Mouse (Mus musculus): ENCODE results near the gene Ubap1. TPM values are rescaled to one million over a fixed set of nuclear protein-coding genes. Genes with fewer than 3 reads are reported as not detected.

The Ubap1 gene
- total RNA-seq, 4 experiments from 2014 or later, result 36.8 to 54.6 (median 42.7) TPM

DNA sequence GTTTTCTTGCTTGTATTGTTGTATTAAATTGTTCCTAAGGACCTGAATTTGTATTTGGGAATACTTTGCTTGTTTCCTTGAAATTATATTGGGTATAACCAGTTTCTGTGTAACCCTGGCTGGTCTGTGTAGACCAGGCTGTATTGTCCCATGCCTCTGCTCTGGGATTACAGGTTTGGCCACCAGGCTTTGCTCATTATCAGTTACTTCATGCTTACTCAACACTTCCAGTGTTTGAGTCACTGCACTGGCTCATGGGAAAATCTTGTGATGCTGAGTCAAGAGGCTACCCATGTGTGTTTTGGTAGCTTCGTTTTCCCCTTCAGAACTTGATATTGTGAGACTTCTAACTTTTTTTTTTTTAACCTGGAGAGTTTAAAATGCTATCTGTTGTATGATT, 4.5 kb downstream of the Ubap1 start:
- DNase-seq (ENCODE audit: low spot score in 2 of 2), result no peak

DNA sequence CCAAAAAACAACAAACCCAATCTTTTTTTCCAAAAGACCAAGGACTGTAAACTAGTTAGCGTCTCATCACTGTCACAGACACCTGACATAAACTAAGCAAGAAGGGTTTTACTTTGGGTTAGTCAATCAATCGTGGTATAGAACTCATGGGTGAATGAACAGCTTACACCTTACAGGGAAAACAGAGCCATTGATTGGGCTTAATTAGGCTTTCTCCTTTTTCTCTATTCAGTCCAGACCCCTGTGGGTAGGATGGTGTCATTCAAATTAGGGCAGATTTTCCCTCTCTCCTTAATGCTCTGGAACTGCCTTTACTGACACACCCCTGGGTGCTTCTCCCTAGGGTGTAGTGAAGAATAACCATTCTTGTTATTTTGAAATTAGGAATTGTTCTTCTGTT, 8.4 kb downstream of the Ubap1 start:
- no peak for DNase-seq (ENCODE audit: low spot score in 2 of 2)

DNA sequence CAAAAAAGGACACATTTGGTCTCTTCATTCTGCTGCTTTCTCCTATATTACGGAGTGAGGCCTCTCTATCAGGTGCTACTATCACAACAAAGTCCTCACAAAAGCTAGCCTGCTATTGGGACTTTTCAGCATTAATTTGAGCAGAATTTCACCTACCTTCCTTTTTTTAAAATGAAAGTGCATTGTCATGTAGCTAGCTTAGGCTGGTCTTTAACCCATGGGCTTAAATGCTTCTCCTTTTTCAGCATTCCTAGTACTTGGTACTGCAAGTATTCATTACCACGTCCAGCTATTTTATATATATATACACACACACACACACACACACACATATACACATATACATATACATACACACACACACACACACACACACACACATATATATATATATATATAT, 9.9 kb downstream of the Ubap1 start:
- no peak for DNase-seq (ENCODE audit: low spot score in 2 of 2)

DNA sequence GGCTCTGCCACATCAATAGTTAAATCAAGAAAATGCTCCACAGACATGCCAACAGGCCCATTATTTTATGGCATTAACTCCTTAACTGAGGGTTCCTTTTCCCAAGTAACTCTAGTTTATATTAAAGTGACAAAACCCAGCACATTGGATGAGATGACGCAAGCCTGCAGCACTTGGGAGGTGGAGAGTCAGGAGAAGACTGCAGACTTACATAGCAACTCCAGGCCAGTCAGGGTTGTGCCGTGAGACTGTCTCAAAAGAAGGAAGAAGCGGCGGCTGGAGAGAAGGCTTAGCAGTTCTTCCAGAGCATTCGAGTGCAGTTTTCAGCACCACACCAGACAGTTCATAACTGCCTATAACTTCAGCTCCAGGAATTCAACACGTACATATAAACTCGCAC, 10.6 kb downstream of the Ubap1 start:
- DNase-seq (ENCODE audit: low spot score in 2 of 2), result no peak

DNA sequence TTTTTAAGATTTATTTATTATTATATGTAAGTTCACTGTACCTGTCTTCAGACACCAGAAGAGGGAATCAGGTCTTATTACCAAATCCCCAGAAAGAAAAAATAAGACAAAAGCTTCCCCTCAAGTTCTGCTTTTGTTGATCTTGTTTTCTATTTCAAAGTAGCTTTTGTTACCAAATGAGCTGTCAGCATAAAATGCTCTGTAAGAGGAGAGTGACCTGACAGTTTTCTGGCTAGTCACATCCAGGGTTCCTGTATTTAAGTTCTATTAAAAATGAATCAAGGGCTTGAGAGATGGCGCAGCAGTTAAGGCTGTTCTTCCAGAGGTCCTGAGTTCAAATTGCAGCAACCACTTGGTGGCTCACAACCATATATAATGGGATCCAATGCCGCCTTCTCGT, 12.3 kb downstream of the Ubap1 start:
- no peak for DNase-seq (ENCODE audit: low spot score in 2 of 2)

DNA sequence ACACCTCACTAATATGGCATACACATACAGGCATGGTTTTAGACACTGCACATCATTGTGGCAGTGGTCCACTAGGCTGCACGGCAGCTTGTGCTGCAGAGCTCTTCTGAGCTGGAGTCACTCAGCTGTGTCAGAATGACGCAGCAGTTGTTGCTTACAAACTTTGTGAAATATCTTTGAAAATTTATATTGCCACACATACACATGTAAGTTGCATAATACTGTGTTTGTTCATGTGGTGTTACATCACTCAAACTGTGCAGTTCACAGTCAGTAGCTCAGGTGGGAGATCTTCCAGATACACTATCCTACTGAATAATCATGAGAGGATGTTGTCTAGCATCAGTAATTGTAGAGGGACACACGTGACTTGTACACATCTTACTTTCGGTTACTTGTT, 19.4 kb downstream of the Ubap1 start:
- DNase-seq (ENCODE audit: low spot score in 2 of 2), result no peak

DNA sequence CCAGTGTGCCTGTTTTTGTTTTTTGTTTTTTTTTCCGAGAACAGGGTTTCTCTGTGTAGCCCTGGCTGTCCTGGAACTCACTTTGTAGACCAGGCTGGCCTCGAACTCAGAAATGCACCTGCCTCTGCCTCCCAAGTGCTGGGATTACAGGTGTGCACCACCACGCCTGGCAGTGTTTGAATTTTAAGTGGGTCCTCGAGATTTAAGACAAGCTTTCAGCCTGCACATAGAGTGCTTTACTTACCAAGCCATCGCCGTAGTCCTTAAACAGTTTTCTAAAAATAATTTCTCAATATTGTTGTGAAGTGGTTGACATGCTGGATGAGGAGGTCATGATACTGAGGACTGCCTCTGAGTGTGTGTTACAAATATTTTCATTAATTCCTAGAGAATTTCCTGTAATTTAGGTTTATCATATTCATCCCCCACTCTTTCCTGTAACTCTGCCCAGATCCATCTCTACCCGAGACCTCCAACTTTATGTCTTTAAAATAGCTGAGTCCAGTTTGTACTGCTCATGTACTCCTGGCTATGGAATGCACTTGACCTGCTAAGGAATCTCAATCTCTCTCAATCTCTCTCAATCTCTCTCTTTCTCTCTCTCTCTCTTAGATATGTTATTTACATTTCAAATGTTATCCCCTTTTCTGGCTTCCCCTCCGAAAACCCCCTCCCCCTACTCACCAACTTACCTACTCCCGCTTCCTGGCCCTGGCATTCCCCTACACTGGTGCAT, 21.1 kb downstream of the Ubap1 start:
- DNase-seq (ENCODE audit: low spot score in 2 of 2), result no peak

DNA sequence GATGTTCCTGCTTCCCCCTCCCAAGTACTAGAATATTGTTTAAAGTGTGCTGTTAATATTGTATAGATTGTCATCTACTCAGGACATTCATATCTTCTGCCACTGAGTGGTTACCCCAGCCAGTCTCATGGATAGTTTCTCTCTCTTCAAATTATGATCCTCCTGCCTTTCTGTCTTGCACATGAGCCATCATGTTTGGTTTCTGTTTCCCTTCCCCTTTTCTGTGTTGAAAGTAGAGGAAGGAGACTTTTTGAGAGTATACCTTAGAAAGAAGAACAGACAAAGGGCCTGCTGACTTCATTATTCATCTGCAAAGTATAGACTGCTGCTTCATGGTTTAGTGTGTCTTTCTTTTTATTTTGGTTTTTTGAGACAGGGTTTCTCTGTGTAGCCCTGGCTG, 28.8 kb downstream of the Ubap1 start:
- no peak for DNase-seq (ENCODE audit: low spot score in 2 of 2)

DNA sequence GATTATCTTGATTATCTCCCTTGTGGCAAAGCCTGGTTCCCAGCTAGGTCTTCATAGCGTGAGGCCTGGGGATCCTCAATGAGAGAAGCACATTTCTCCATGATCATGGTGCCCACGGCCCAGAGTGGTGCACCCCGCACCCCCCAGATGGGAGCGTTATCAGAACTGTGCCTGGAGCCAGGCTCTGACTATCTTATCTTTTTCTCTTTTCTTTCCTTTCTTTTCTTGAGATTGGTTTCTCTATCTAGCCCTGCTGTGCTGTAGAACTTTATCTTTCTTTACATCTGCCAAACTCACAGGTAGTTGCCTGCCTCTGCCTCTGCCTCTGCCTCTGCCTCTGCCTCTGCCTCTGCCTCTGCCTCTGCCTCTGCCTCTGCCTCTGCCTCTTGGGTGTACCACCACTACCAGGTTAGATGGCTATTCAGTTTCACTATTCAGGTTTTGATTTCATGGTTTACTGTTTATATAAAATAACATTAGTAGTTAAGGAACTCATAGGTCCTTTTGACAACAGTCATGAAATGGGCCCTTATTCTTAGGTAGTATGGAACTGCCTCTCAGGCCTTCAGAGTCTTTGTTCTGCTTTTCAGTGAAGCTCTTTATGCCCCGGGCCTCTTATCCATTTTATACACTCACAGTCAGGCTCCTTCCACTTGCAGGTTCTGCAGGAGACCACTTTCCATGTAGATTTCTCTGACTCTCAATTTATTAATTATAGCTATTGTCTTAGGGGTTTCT, 32.6 kb downstream of the Ubap1 start:
- DNase-seq (ENCODE audit: low spot score in 2 of 2), result no peak

DNA sequence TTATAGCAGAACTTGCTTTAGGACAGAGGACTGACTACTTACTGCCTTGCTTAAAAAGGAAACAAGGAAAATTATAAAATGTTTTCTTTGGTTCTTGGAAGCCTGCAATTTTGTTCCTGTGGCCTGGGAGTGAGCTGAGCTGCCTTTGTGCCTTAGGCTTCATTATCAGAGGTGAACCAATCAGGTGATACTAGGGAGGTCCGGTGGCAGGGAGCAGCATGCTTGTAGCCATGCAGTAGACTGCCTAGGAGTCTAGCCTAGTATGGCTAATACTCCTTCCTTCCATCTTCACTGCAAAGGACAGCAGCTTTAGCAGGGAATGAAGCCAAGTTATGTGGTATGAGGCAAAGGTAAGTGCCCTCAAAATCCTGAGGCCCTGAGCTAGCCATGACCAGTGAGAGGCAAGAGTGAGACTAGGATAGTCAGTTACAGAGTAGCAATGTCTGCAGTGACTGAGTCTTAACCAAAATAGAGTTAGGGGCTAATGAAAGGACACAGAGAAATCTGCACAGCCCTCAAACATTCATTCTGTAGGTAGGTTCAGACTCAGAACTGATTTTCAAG, 37.7 kb downstream of the Ubap1 start:
- no peak for DNase-seq (ENCODE audit: low spot score in 2 of 2)

DNA sequence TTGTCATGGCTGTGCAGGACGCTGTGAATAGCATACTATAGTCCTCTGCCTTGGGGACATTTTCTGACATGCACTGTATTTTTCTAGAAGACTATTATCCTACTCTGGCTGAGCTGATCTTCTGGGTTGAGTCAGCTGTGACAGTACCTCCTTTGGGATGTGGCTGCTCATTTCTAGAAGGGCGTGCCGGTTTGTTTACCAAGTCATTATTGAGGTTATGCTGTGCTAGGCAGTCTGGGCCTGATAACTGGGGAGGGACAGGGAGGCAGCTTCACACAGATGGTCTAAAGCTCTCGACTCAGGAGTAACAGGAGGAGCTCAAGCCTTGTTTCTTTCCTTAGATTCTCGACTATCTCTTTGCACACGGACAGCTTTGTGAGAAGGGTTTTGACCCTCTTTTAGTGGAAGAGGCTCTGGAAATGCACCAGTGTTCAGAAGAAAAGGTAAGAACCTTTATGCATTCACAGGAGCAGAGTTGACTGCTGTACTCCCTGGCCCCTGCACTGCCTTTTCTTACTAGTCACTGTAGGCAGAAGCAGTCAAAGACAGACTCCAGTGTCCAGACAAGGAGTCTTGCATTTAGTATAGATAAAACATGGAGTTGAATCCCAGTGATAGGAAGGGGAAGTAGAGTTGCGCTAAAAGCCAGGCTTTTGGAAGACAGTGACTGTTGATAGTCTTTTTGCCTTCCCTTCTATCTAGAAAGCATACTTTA, 39.1 kb downstream of the Ubap1 start:
- DNase-seq (ENCODE audit: low spot score in 2 of 2), result peak in 1 of 2 experiments; percentile 12

DNA sequence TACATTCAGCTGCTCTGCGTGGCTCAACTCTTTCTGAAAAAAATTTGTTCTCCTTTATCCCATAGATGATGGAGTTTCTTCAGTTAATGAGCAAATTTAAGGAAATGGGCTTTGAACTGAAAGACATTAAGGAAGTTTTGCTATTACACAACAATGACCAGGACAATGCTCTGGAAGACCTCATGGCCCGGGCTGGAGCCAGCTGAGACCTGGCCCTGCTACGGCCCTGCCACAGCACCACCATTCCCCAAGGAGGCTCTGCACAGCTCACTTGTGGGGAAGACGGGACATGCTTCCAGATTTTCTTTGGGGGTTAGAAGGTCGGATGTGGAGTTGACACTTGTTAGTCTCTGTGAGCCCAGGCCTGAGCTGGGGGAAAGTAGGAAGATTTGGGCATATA, 39.8 kb downstream of the Ubap1 start:
- no peak for DNase-seq (ENCODE audit: low spot score in 2 of 2)

DNA sequence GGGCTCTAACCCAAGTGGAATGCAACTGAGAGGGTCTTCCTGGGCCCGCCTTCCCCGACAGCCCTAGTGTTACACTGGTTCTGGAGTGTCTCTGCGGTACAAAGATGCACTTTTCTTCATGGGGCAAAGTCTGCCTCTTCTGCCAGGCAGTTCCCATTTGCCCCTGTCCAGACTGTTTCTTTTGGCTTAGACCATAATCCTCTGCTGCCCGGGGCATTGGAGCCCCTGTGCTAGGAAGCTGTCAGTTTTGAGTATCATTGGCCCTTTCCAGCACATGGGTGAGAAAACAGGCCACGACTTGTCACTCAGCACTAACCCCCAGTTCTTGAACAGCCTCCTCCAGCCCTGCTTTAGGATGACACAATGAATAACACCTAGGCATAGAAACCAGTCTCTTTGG, 40.4 kb downstream of the Ubap1 start:
- no peak for DNase-seq (ENCODE audit: low spot score in 2 of 2)

DNA sequence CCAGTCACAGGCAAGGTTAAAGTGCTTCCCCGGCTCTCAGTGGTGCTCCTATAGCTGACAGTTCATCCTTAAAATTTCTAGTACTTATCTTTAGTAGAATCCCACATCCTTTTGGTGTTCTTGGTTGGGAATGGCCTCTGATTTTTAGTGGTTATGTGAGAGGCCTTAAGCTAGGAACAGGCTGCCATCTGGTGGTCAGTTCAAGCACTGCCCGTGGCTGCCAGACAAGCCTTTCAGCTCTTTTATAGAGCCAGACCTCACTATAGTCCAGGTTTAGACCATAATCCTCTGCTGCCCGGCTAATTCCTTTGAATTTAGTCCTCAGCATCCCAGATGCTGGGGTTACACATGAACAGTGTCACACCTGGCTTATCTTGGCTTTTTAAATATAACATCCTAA, 41.3 kb downstream of the Ubap1 start:
- DNase-seq (ENCODE audit: low spot score in 2 of 2), result peak; percentile 70 to 76

DNA sequence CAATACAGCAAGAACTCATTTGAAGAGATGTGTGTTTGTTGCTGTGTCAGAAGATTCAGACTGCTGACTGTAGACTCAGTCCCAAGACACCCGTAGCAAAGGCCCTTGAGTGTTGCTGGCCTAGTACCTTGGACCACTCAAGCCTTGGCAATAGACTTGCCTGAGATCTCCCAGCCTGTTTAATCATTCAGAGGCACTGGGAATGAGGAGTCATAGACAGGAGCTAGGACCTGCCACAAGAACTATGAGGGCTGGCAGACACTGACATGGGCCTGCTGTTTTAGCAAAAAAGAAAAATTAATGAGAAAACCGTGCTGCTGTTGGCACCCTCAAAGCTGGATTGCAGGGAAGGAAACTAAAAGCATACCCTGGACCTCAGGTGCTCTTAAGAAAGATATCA, 42.2 kb downstream of the Ubap1 start:
- DNase-seq (ENCODE audit: low spot score in 2 of 2), result no peak

DNA sequence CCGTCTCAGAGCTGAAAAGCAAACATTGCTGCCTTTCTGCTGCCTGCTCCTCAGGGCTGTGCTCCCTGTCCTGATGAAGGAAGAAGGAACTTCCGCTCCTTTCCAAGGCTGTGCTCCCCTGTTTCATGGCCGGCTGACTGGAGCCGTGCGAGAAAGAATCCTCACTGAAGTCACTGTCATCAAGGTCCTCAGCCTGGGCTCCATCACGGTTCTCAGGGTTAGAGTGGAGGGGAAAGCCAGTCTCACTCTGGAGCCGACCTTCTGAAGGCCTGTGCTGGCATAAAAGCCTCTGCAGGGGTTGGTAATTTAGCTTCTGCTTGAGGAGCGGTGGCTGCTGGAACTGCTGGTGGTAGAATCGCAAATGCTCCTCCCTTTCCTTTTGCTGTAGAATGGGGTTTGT, 45.9 kb downstream of the Ubap1 start:
- no peak for DNase-seq (ENCODE audit: low spot score in 2 of 2)

DNA sequence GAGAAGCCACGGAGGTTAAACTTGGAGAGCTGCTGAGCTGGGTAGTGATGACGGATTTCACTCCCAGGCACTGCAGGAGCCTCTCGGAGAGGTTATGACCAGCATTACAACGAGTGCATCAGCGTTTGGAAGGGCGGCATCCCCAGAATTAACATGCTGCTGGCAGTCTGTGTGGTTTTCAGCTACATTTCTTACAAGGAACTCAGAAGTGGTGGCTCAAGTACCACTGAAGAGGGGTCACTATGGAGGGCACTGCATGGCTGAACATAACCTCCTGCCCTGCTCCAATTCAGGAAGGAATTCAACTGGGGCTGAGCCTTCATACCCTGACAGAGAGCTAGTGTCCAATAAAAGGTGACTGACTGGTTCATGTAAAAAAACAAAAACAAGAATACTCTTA, 49.6 kb downstream of the Ubap1 start:
- no peak for DNase-seq (ENCODE audit: low spot score in 2 of 2)

DNA sequence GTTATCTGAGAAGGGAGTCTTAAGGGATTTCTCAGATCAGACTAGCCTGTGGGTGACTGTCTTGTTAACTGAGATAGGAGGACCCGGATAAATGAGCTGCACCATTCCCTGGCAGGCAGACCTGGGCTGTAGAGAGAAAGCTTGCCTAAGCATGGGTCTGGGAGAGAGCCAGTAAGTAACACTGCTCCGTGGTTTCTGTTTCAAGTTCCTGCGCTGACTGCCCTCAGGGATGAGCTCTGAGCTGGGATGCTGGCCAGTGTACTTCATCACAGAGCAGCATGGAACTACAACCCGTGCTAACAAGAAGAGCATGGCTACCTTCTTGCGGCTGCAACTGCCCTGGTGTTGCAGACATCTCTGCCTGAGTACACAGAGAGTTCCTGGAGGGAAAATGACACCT, 51.1 kb downstream of the Ubap1 start:
- DNase-seq (ENCODE audit: low spot score in 2 of 2), result peak; percentile 69 to 82

DNA sequence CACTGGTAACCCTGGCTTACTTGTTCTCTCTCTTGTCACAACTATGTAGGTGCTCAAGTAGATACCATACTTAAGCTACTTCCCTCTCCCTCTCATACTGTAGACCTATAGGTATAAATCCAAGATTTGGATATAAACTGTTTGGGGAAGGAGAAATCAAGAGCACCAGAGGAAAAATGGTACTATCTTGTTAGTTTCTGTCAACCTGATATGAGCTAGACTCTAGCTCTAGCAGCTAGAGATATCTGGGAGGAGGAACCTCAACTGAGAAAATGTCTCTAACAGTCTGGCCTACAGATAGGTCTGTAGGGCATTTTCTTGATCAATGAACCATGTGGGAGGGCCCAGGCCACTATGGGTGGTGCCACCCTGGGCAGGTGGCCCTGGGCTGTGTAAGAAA, 52.4 kb downstream of the Ubap1 start:
- DNase-seq (ENCODE audit: low spot score in 2 of 2), result no peak

DNA sequence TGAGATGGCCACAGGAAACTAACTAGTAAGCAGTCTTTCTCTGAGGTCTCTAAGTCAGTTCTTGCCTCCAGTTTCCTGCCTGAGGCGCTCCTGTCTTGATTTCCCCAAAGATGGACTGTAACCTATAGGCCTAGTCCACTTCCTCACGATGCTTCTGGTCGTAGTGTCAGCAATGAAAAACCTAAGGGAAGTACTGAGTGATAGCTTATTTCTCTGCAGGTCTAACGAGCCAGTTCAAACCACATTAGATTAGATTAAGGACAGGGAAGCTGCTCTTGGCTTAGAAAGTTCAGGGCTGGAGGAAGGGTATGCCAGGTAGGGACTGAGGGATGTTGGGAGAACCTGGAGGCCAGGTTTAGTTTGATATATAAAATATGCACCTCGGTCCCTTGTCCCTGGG, 52.8 kb downstream of the Ubap1 start:
- DNase-seq (ENCODE audit: low spot score in 2 of 2), result no peak

DNA sequence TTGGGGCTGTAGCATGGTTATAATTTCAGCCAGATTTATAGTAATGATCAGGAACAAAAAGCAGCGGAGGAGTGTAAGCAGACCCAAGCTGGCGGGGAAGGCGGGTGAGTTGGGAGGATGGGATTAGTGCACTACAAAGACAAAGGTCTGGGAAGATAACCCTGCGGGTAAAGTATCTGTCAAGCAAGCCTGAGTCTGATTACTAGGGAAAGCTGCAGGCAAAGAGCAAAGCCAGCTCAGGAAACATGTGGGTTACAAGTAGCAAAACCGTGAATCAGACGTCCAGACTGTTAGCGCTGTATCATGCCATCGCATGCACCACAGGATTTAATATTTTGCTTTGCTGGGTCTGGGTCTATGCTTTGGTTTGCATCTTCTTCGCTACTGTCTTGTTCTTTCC, 57.8 kb downstream of the Ubap1 start:
- no peak for DNase-seq (ENCODE audit: low spot score in 2 of 2)

DNA sequence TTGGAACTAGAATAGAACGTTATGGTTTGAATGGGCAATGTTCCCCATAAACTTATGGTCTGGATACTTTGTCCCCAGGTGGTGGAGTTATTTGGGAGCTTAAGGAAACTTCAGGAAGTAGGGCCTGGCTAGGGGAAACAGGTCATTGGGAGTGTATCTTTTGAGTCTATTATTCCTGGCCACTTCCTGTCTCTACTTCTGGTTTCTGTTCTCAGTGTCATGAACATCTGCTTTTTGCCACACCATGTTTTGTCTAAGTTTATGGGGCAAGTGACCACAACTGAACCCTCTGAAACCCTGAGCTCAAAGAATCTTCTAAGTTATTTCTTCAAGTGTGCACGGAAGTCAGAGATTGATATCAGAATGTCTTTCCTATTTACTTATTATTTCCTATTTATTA, 58.6 kb downstream of the Ubap1 start:
- DNase-seq (ENCODE audit: low spot score in 2 of 2), result no peak
